Mouse (Mus musculus) retina, postnatal 1 day (tissue): Measurements from ENCODE around the gene Rbpj.
A peak's percentile ranks its signal among the peaks of the same experiment; 100 is the strongest.

Source experiments
- DNase-seq: peaks from one replicate; pipeline ENCODE4 v3.0.0-alpha.2; 2012

Gene Rbpj

DNA sequence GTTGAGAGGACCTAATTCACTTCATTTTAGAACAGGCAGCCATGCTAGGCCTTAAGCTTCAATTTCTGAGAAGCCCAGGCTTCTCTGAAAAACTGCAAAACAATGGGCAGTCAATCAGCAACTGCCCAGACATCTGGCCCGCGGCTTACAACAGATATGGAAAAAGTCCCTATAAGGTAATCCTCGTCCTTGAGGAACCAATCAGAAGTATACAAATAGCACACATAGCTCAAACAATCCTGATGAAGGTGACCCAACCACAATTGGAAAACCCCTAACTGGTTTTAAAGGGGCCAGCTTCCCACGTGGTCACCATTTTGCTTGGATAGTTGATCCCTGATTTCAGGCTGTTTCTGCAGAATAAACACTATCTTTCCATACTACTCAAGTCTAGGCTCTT lies 89.0 kb downstream of the Rbpj start:
- no peak for DNase-seq

- DNase-seq = no peak
Observed at GRCm38 (mm10) chr5:53555474-53555873, 89.5 kb downstream of the Rbpj start.

DNA sequence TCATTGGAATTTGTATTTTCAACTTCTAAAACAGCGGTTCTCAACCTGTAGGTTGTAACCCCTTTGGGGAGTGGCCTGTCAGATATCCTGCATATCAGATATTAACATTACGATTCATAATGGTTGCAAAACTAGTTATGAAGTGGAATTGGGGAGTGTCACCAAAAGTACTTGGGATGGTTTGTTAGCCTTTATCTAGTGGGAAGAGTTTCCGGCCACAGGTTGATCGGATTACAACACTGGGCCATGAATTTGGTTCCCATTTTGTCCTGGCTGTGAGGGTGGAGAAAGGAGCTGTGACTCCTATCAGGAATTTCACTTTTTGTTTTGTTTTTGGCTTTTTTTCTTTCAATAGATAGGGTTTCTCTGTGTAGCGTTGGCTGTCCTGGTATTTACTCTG lies 90.0 kb downstream of the Rbpj start:
- no peak for DNase-seq

DNA sequence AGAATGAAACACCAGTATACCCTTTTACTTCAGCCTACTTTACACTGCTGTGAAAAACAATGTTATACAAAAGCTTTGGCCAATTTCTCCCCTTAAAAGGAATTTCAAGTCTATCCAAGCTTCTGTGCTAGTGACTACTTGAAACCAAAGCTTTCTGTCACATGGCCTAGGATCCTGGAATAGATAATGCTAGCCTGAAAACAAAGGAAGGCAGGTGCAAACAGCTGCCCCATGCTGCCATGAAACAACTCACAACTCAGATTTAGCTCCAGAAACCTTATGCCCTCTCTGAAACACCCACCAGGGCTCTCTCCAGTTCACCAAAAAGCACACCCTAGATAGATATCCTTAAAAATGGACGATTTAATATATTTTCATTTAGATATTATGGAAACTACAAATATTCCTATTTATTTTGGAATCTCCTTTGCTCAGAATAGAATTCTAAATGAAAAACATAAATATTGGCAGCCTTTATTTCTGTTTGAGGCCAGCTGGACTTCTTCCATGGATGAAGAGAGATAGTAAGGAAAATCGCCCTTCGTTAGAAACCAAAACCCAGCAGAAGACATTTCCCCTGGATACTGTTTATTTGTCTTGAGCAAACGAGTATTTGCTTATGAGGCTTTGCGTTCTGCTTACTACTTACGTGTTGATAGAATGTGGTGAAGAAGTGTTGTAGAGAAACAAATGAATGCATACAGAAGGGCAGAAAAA lies 91.8 kb downstream of the Rbpj start:
- no peak for DNase-seq

- no peak for DNase-seq
Observed at GRCm38 (mm10) chr5:53561160-53561559, 95.2 kb downstream of the Rbpj start.

GRCm38 (mm10) chr5:53564309-53564708 lies 98.4 kb downstream of the Rbpj start:
- no peak for DNase-seq

DNA sequence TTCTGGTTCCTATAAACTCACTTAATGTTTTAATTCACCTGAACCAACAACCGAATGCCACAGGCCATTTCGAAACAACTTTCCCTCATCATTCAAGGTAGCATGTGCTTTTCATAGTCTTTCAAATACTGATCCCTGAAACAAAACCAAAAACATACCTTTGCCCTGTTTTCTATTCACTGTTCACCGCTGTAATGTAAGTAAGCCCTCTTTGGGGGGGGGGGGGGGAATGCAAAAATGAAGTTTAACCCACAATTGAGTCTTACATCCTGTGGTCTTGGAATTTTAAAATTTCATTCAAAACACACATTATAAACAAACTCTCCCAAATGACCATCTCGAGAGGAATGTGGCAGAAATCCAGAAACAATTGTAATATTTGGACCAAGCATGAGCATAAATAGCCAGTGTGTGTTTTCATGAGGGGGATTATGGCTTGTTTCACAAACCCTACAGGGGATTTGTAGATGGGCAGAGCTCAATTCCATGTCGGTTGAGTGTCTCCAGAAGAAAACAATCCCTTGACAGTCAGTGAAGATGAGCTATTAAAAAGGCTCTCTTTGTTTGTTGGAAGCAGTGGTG lies 99.4 kb downstream of the Rbpj start:
- no peak for DNase-seq

GRCm38 (mm10) chr5:53566485-53567083 lies 100.6 kb downstream of the Rbpj start:
- no peak for DNase-seq

GRCm38 (mm10) chr5:53572496-53572895 lies 106.5 kb downstream of the Rbpj start:
- DNase-seq = no peak

DNA sequence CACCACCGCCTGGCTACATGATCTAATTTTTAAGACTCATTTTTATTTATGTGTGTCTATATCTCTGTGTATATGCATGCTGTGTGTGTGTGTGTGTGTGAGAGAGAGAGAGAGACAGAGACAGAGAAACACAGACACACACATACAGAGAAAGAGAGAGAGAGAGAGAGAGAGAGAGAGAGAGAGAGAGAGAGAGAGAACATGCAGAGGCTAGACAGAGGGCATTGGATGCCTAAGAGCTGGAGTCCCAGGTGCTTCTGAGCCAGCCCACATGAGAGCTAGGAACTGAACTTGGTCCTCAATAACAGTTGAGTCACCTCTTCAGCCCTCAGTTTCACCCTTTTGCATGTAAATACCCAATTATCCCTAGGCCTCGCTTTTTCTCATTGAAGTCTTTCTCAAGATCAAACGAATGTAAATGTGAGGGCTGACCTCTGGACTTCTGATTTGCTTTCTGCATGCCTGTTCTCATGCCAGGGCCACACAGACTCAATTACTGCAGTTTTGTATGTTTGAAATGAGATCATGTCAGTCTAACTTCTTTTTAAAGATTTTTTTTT lies 109.0 kb downstream of the Rbpj start:
- DNase-seq = no peak

GRCm38 (mm10) chr5:53577272-53577889 lies 111.4 kb downstream of the Rbpj start:
- DNase-seq = no peak

GRCm38 (mm10) chr5:53584069-53584767 lies 118.3 kb downstream of the Rbpj start:
- no peak for DNase-seq

- DNase-seq = no peak
Observed at GRCm38 (mm10) chr5:53588421-53589171, 122.6 kb downstream of the Rbpj start.

- peak; percentile 99 for DNase-seq
Observed at GRCm38 (mm10) chr5:53589172-53589960, 123.4 kb downstream of the Rbpj start.

GRCm38 (mm10) chr5:53590179-53590765 lies 124.3 kb downstream of the Rbpj start:
- DNase-seq = peak; percentile 99

DNA sequence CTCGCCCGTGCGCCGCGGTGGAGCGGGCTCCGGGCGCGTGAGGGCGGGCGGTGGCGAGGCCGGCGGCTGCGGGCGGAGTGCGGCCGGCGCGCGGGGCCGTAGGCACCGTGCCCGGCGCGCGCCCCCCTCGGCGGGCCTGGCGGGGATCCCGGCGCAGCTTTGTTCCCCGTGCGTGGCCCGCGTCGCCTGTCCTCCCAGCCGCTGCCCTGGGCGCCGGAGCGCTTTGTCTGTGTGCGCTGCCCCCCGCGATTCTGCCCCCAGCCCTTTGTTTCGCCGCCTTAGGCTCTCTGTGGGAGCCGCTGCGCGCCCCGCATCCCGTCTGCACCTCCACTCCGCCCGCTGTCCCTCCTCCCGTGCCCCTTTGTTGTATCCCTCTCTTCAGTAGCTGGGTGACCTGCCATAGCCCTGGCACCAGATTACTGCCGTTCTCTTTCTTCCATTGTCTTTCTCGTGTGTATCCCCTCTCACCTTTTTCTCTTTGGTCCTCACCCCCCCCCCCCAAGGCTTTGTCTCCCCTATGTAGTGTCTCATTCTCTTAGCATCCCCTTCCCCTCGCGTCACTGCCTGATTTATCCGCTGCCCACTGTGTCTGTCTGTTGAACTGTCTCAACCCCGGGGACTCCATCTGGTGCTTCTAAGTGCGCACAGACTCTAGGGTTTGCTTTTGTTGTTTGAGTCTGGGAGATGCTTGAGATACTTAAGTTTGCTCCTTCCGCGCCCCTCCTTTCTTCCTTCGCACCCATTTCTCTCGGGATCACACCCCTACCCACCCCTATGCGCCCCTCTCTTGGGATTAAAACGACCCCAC lies 125.1 kb downstream of the Rbpj start:
- DNase-seq = peak; percentile 75

- no peak for DNase-seq
Observed at GRCm38 (mm10) chr5:53591683-53592050, 125.7 kb downstream of the Rbpj start.

GRCm38 (mm10) chr5:53593080-53593688 lies 127.2 kb downstream of the Rbpj start:
- no peak for DNase-seq

DNA sequence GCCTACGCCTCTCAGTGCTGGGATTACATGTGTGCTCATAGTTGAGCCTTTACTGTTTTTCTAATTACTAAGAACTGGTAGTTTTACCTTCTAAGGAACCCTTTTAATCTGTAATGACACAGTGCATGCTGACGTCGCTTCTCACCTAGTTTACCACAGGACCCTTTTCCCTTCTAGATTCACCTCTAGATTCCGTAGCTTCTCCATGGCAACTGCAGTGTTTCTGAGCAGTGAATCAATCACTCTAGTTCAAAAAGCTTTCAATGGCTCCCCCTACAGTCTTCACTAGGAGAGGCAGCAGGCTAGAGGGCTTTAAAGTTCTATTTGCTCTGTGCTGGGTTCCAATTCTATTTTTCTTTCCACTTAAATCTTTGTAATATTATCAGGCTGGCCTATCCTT lies 128.3 kb downstream of the Rbpj start:
- peak; percentile 70 for DNase-seq

- DNase-seq = peak; percentile 33
Observed at GRCm38 (mm10) chr5:53598510-53598909, 132.6 kb downstream of the Rbpj start.
